Mouse (Mus musculus) heart, postnatal 0 days (tissue): ENCODE data around the gene Hk3.

ENCODE experiments used
- CTCF ChIP-seq: IDR thresholded peaks from 2 replicates; pipeline ENCODE4 v1.5.1; 2016; ENCODE audit warnings: antibody characterized with exemption, control low read depth, low read depth
- EP300 ChIP-seq: IDR thresholded peaks from 2 replicates; pipeline ENCODE4 v1.6.1; 2016; ENCODE audit warnings: antibody characterized with exemption, low read depth

DNA sequence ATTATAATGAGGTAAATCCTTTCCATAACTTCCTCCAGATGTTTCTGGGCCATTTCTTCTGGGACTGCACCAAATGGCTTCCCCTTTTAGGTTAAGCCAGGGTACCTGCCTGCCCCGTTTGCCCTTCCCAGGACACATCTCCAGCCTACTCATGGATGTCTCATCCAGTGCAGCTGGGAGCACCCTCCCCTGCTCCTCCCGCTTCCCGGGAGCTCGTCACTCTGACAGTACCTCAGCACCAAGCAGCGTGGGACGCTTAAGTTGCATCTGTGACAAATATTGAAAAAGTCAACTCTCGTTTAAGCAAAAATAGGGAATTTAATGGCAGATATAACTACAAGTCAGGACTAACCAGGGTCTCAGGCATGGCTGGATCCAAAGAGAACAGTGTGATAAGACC lies 63.9 kb downstream of the Hk3 start:
- TF ChIP-seq CTCF (no peak), EP300 (no peak)
